Mouse (Mus musculus) natural killer cell, adult 2 months (primary cell): Measurements from ENCODE around the gene Farp2.

Experiments
- DNase-seq, 2 experiments: peaks; one replicate each; pipeline ENCODE4 v3.0.0; 2022; ENCODE audit warnings: low spot score in 2 of 2

Gene Farp2

GRCm38 (mm10) chr1:93563224-93563623 lies 51.3 kb downstream of the Farp2 start:
- no peak for DNase-seq

- no peak for DNase-seq
Measured at GRCm38 (mm10) chr1:93563649-93564048, 51.8 kb downstream of the Farp2 start.

- DNase-seq: no peak
Measured at GRCm38 (mm10) chr1:93564781-93565180, 52.9 kb downstream of the Farp2 start.

- DNase-seq: no peak
Measured at GRCm38 (mm10) chr1:93567013-93567412, 55.1 kb downstream of the Farp2 start.

GRCm38 (mm10) chr1:93567717-93568497 lies 56.0 kb downstream of the Farp2 start:
- DNase-seq: no peak

- no peak for DNase-seq
Measured at GRCm38 (mm10) chr1:93577066-93577465, 65.2 kb downstream of the Farp2 start.

- no peak for DNase-seq
Measured at GRCm38 (mm10) chr1:93577861-93578260, 66.0 kb downstream of the Farp2 start.

GRCm38 (mm10) chr1:93581545-93581944 lies 69.7 kb downstream of the Farp2 start:
- DNase-seq: no peak

GRCm38 (mm10) chr1:93588346-93588745 lies 76.5 kb downstream of the Farp2 start:
- DNase-seq: no peak

- no peak for DNase-seq
Measured at GRCm38 (mm10) chr1:93593960-93594359, 82.1 kb downstream of the Farp2 start.

- DNase-seq: no peak
Measured at GRCm38 (mm10) chr1:93595916-93596315, 84.0 kb downstream of the Farp2 start.

GRCm38 (mm10) chr1:93602911-93603310 lies 91.0 kb downstream of the Farp2 start:
- DNase-seq: no peak

GRCm38 (mm10) chr1:93603921-93604320 lies 92.0 kb downstream of the Farp2 start:
- DNase-seq: no peak

GRCm38 (mm10) chr1:93607090-93608083 lies 95.5 kb downstream of the Farp2 start:
- no peak for DNase-seq

GRCm38 (mm10) chr1:93608696-93609245 lies 96.9 kb downstream of the Farp2 start:
- DNase-seq: no peak

GRCm38 (mm10) chr1:93609762-93610161 lies 97.9 kb downstream of the Farp2 start:
- no peak for DNase-seq

- DNase-seq: no peak
Measured at GRCm38 (mm10) chr1:93618059-93618748, 106.3 kb downstream of the Farp2 start.

GRCm38 (mm10) chr1:93618948-93619347 lies 107.1 kb downstream of the Farp2 start:
- DNase-seq: no peak

GRCm38 (mm10) chr1:93624502-93624901 lies 112.6 kb downstream of the Farp2 start:
- DNase-seq: no peak

- DNase-seq: no peak
Measured at GRCm38 (mm10) chr1:93630796-93631195, 118.9 kb downstream of the Farp2 start.

GRCm38 (mm10) chr1:93632723-93633122 lies 120.8 kb downstream of the Farp2 start:
- DNase-seq: no peak

- no peak for DNase-seq
Measured at GRCm38 (mm10) chr1:93634481-93634891, 122.6 kb downstream of the Farp2 start.
